Mouse (Mus musculus): ENCODE measurements around the gene Mndal.
"Not testable (repeated sequence)": the region's sequence is repeated elsewhere in the genome, so short reads cannot be mapped to it uniquely, and the experiment has no call there.

Mndal gene

DNA sequence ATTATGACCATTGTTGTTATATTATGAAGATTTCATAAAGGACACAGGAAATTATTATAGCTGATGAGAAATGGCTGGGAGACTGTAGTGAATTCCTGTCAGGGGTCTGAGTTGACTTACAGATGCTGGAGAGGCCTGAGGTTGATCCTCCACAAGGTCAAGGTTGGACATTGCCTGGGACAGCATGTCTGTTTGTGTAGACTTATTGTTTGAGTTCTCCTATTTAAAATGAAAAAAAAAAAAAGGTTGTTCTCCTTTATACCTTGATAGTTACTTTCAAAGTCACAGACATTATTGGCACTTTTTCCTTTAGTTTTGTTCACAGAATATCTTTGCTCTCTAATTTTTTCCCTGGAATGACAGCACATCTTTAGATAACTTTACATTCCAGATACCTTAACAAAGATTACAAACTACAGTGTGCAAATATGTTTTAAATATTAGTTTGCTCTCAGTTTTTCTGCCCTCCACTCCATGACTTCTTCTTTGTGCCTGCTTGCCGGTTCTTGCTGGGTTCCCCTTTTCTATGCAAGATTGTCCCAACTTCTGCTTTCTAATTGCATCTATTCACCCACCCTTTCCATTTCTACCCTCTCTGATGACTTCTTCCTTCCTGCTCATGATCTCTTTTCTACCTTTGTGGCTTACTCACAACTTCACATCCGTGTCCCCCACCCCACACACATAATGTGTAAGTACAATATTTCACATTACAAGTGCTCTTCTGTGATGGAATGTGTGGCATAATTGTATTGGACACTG, 55.1 kb downstream of the Mndal start:
- DNase-seq: not testable (repeated sequence)

DNA sequence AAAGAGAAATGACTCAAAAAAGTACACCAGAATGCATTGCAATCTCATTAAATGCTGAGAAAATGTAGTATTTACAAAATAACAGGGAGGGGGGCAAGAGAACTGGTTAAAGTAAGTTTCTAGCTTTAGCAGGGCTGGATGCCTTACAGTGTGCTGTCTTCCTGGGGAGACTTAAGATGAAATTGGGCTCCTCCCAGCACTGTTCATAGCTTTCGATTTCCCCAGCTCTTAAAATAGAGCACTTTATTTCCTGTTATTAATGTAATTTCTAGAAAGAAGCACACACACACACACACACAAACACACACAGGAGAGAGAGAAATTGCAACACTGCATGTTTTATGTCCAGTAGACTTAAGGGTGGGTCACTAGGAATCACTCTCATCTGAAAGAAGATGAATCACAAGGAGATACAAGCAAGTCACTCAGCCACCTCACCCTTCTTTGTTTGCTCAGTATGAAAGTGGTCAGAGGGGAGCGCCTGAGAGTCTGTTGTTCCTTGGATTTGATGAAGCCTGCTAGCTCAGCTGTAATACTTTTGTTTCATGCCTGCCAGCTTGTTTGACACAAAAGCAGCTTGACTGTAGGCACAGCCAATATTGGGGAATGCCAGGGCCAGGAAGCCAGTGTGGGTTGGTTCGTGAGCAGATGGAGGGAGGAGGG, 62.2 kb downstream of the Mndal start:
- DNase-seq: not testable (repeated sequence)

DNA sequence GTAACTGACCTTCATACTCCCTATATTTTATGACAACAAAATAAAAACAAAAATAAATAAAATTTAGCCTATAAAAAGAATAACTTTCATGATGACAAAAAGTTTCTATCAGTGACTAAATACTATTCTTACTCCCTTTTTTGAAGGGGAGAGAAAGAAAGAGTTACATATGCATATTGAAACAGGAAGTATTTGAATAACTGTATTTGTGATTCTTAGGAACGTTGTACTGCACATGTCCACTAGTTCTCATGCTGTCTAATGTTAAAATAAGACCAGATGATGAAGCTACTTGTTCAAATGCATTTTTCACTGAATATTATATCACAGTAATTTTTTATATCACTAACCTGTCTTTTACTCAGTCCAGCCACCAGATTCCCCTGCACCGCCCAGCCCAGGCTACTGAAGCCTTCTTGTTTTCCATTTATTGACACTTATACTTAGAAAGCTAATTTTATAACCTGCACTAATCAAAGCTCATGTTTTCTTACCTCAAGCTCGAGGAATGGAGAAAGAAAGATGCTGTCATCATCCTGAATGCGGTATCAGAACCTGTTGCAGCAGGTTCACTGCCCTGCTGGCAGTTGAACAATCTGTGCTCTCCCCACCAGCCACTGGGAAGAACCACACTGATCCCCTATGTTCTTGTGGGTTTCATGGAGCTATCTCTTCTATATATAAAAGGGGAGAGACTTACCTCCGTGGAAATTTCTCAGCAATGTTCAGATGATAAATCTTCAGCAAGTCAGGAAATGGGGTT, 62.9 kb downstream of the Mndal start:
- not testable (repeated sequence) for DNase-seq

- not testable (repeated sequence) for DNase-seq
Observed at GRCm38 (mm10) chr1:173878264-173878663, 64.0 kb downstream of the Mndal start.

DNA sequence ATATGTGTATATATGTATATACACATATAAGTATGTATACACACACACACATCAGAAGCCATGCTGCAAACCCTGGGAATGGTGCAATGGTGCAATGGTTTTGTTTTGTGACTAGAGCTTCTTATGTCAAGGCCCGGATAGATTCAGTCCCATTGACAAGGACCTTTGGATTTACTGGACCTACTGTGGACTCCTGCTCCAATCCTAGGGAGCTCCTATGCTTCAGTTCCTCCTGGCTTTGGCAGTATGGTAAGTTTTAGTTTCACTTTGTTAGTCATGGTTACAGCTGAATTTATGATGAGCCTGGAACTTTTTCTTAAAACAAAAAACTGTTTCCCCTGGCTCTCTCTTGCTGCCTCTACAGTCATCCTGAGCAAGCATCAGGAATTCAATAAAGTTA, 65.2 kb downstream of the Mndal start:
- not testable (repeated sequence) for DNase-seq

DNA sequence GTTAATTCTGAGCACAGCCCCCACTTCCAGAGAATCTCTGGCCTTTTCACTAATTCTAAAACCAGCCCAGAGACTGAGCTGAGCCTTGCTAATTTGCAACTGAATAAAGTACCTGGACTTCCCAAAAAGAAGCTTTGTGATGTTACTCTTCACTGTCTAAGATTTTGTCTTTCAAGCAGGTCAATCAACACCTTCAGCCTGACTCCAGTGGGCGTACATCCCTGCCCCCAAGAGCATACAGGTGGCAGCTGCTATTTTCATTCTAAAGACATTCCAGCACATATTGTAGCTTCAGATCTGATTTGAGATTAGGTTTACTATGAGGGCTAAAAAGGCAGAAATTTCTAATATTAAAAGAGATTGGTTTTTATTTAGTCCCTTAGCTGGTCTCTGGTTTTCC, 73.7 kb downstream of the Mndal start:
- DNase-seq: not testable (repeated sequence)

DNA sequence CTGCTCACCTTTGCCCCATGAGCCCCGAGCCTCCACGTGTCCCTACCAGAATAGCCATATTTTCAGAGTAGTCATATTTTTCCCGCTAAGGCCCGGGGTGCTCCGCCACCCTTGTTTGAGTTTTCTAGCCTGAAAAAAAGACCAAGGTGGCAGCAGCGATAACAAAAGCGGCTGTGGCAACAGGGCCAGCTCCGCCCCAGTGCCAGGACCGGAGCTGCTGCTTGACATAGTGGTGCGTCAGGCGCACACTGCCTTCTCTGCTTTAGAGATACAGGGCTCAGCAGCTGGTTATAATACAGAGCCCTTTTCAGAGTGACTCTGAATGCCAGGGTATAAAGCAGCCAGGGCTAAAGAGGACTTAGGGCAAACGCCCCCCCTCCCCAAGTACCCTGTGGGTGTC, 75.8 kb downstream of the Mndal start:
- no peak for DNase-seq

DNA sequence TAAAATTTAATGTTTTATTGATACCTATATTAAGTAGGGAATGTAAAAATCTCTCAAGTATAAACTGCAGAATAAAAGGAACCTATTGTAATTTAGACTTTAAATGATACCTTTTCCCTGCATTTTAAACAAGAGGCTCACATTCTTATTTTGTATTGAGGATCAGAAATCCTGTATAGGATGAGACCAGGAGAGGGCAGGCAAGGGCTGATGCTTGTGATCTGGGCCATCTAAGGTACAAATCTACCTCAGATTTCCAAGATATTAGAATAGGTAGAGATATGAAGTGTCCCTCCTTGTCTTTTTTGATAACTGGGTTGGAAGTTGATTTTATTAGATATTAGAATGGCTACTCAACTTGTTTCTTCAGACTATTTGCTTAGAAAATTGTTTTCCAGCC, 88.6 kb downstream of the Mndal start:
- DNase-seq: not testable (repeated sequence)

DNA sequence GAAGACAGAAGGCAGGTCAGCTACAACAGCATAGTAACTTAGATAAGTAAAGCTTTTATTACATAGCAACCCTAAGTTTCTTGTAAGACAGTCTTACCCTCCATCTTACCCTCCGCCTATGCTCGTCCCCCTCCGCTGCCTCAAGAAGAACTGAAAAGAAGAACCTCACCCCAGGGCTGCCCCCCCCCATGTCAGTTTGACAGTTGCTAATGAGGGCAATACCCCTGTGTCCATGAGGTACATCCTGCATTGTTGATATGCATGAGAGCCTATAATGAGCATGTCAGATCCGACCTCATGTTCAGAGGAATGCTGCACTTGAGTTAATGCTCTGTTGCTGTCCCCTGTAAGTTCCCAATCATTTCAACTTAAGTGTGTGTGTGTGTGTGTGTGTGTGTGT, 89.4 kb downstream of the Mndal start:
- not testable (repeated sequence) for DNase-seq

DNA sequence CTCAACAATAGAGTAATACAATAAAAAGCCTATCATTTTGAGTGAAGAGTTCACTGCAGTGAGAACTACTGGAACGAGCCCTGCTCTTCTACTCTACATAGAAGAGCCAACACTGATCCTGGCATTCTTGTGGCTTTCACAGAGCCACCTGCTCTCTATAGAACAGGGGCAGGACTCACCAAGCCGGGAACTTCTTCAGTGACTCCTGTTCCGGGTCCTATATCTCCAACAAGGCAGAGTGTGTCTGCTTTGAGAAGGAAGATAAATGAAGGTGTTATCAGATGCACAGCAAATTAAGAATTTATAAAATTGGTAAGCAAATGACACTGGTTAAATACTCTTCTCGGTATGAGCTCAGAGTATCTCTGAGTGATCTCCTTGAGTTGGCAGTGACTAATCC, 96.1 kb downstream of the Mndal start:
- not testable (repeated sequence) for DNase-seq

GRCm38 (mm10) chr1:173844754-173845153, 97.5 kb downstream of the Mndal start:
- no peak for DNase-seq

DNA sequence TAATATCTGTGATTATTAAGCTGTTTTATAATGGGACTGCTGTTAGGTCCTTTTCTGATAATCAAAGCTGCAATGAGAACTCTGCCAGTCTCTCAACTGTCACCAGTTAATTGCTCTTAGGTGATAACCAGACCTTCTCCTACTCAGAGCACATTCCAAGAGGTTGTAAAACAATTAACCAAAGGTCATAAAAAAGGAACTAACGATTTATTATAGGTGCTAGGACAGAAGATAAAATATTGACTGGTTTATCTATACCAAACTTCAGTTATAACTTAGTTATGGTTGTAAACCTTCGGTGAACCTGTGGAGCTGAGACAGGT, 120.8 kb downstream of the Mndal start:
- not testable (repeated sequence) for DNase-seq

GRCm38 (mm10) chr1:173820794-173821480, 121.4 kb downstream of the Mndal start:
- not testable (repeated sequence) for DNase-seq

DNA sequence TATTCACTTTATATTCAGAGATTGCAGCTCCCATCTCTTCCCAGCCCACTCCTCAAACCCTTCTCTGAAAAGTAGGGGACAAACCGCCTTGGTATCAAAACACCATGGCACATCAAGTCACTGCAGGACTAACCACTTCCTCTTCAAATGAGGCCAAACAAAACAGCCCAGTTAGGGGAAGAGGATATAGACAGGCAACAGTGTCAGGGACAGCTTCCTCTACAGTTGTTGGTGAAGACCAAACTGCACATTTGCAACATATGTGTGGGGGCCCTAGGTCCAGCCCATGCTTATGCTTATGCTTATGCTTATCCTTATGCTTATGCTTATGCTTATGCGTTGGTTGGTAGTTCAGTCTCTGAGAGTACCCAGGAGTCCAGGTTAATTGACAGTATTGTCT, 133.0 kb downstream of the Mndal start:
- not testable (repeated sequence) for DNase-seq

GRCm38 (mm10) chr1:173802689-173803281, 139.5 kb downstream of the Mndal start:
- DNase-seq: not testable (repeated sequence)

DNA sequence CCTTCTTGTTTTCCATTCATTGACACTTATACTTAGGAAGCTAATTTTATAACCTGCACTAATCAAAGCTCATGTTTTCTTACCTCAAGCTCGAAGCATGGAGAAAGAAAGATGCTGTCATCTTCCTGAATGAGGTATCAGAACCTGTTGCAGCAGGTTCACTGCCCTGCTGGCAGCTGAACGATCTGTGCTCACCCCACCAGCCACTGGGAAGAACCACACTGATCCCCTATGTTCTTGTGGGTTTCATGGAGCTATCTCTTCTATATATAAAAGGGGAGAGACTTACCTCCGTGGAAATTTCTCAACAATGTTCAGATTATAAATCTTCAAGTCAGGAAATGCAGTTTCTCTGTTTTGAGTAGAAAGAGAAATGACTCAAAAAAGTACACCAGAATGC, 140.1 kb downstream of the Mndal start:
- DNase-seq: not testable (repeated sequence)

GRCm38 (mm10) chr1:173801791-173802190, 140.5 kb downstream of the Mndal start:
- not testable (repeated sequence) for DNase-seq

Measured in right cerebral cortex, postnatal 25 days (tissue).